ENCODE assay signal across 8 mouse cellular contexts in the genomic region with DNA sequence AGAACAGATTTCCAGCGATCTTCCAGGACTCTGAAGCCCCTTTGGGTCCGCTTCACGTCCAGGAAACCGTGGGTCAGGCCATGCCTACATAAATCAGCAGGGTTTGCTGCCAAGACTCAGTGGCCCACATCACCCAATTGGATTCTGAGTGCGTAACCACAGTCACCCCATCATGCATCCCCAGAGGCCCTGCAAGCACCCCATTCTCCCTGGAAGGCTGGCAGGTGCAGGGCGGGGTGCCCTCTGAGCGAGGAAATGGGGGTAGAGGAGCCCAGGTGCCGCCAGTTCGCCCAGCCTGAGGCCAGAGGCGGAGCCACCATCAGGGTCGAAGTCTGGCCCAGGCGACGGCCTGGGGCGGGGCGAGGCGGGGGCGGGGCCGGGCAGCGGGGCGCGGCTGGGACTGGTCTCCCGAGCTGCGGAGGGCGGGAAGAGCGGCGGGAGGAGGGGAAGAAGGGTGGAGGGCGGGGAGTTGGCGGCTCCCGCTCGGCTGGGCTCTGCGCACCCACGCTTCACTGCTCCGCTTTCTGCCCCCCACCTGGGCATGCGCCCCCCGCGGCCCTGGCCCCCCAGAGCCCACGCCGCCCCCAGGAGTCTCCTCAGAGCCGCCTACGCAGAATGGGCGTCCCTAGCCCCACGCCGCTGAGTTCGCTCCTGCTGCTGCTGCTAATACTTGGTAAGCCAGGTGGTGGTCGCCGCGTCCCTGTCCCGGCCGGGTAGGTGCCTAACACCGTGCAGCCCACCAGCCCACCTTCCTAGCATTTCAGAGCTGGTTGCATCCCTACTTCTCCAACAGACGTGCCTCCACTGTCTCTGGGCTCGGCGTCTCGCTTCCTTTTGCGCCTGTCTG. TPM values are rescaled to one million over a fixed set of nuclear protein-coding genes. Genes with fewer than 3 reads are reported as not detected.
A peak's percentile ranks its signal among the peaks of the same experiment; 100 is the strongest.
DNase-seq lines count a peak whose midpoint lies in the region; ATAC-seq and TF ChIP-seq lines count a peak whose summit lies in the region.

No protein-coding gene starts in this region.

- H3K9ac ChIP-seq in intestine, embryonic 14.5 days (ENCODE audit: low read length), result peak overlapping the region; percentile 53
- peak overlapping the region; percentile 61 for H3K9ac ChIP-seq in limb, embryonic 14.5 days (ENCODE audit: low read depth, low read length, severe bottlenecking)
- peak overlapping the region; percentile 72 for H3K9ac ChIP-seq in midbrain, embryonic 15.5 days

- H3K4me2 ChIP-seq in intestine, embryonic 14.5 days (ENCODE audit: low read length), result peak overlapping the region; percentile 78
- peak overlapping the region; percentile 96 for H3K4me2 ChIP-seq in limb, embryonic 14.5 days (replicated peaks; ENCODE audit: low read depth, low read length, severe bottlenecking)
- peak overlapping the region; percentile 88 for H3K4me2 ChIP-seq in midbrain, embryonic 15.5 days

- peak; percentile 3 for ATAC-seq in frontal cortex, adult (ENCODE audit: low TSS enrichment)
- peak; percentile 77 for ATAC-seq in intestine, embryonic 14.5 days (replicated peaks; ENCODE audit: low FRiP score, low TSS enrichment, low read depth)
- ATAC-seq in limb, embryonic 14.5 days (ENCODE audit: low FRiP score, low read depth), result peak; percentile 76
- ATAC-seq in midbrain, embryonic 15.5 days (replicated peaks), result peak; percentile 58

- H3K4me1 ChIP-seq in cortical plate, adult 2 months (ENCODE audit: control insufficient read depth, insufficient read depth, low read length), result peaks cover 9% of the 10 kb centered on the region
- H3K4me1 ChIP-seq in intestine, embryonic 14.5 days (replicated peaks; ENCODE audit: control insufficient read depth, insufficient read depth, low read length), result peaks cover 16% of the 10 kb centered on the region
- peaks cover 26% of the 10 kb centered on the region for H3K4me1 ChIP-seq in limb, embryonic 14.5 days (ENCODE audit: control insufficient read depth, insufficient read depth, low read length)
- peaks cover 48% of the 10 kb centered on the region for H3K4me1 ChIP-seq in midbrain, embryonic 15.5 days
- peaks cover 14% of the 10 kb centered on the region; the same call in 1 of the 2 replicates for H3K4me1 ChIP-seq in spleen, adult 2 months (ENCODE audit: control insufficient read depth, insufficient read depth, insufficient read length)

- 0 out of 2 replicates have a peak, but pooled peaks cover 5% of the 10 kb centered on the region for H3K36me3 ChIP-seq in intestine, embryonic 14.5 days (ENCODE audit: control insufficient read depth, insufficient read depth, low read length)
- H3K36me3 ChIP-seq in limb, embryonic 14.5 days (ENCODE audit: control insufficient read depth, insufficient read depth, low read length), result 0 out of 2 replicates have a peak, but pooled peaks cover 1% of the 10 kb centered on the region
- H3K36me3 ChIP-seq in midbrain, embryonic 15.5 days (replicated peaks), result no peaks in the 10 kb centered on the region
- no peaks in the 10 kb centered on the region; the same call in 1 of the 2 replicates for H3K36me3 ChIP-seq in spleen, adult 2 months (ENCODE audit: control insufficient read depth, insufficient read depth, low read length)

- DNase-seq in frontal cortex, postnatal 36 days (ENCODE audit: low spot score in 2 of 2), result no peak
- peak; percentile 95 for DNase-seq in gastrocnemius, postnatal 25 days
- DNase-seq in intestine, embryonic 14.5 days (ENCODE audit: low spot score), result peak; percentile 96
- peak; percentile 85 for DNase-seq in limb, embryonic 14.5 days (ENCODE audit: low spot score)
- DNase-seq in spleen, adult 2 months (ENCODE audit: low read depth in 1 of 2, low spot score in 2 of 2), result peak; percentile 45 to 89

- TF ChIP-seq CTCF in cortical plate, adult 2 months (IDR thresholded peaks at IDR 0.05; ENCODE audit: extremely low read depth, insufficient read depth, low read length), result no peak
- TF ChIP-seq CTCF in spleen, adult 2 months (IDR thresholded peaks at IDR 0.05; ENCODE audit: extremely low read depth, insufficient read depth, insufficient read length, insufficient replicate concordance), result no peak

- H3K27me3 ChIP-seq in intestine, embryonic 14.5 days (replicated peaks; ENCODE audit: control insufficient read depth, insufficient read depth, low read length), result no peaks in the 10 kb centered on the region
- no peaks in the 10 kb centered on the region for H3K27me3 ChIP-seq in limb, embryonic 14.5 days (ENCODE audit: control insufficient read depth, insufficient read depth, low read length)
- H3K27me3 ChIP-seq in midbrain, embryonic 15.5 days (replicated peaks), result no peaks in the 10 kb centered on the region
- no peaks in the 10 kb centered on the region for H3K27me3 ChIP-seq in spleen, adult 2 months (ENCODE audit: control insufficient read depth, insufficient read depth, low read length)

- H3K4me3 ChIP-seq in cortical plate, adult 2 months (ENCODE audit: insufficient read depth, low read length), result peak overlapping the region; percentile 98
- H3K4me3 ChIP-seq in intestine, embryonic 14.5 days (ENCODE audit: low read depth, low read length), result peak overlapping the region; percentile 59
- H3K4me3 ChIP-seq in limb, embryonic 14.5 days (replicated peaks; ENCODE audit: low read length), result peak overlapping the region; percentile 66
- peak overlapping the region; percentile 63 for H3K4me3 ChIP-seq in midbrain, embryonic 15.5 days
- peak overlapping the region; percentile 71 for H3K4me3 ChIP-seq in spleen, adult 2 months (ENCODE audit: extremely low read depth, insufficient read depth, insufficient read length)

- peak overlapping the region; percentile 97 for H3K27ac ChIP-seq in cortical plate, adult 2 months (ENCODE audit: insufficient read depth, low read length)
- H3K27ac ChIP-seq in intestine, embryonic 14.5 days (ENCODE audit: low read depth), result peak overlapping the region; percentile 93
- H3K27ac ChIP-seq in limb, embryonic 14.5 days (replicated peaks; ENCODE audit: low read depth, low read length), result peak overlapping the region; percentile 90
- peak overlapping the region; percentile 73 for H3K27ac ChIP-seq in midbrain, embryonic 15.5 days
- peak overlapping the region; percentile 95 for H3K27ac ChIP-seq in spleen, adult 2 months (ENCODE audit: insufficient read depth, low read length)

- peak; percentile 55; the same call in 1 of the 2 replicates for TF ChIP-seq POLR2A in cortical plate, adult 2 months (IDR thresholded peaks at IDR 0.05; ENCODE audit: extremely low read depth, insufficient read depth, low read length)
- TF ChIP-seq POLR2A in limb, embryonic 14.5 days (IDR thresholded peaks at IDR 0.05; ENCODE audit: borderline replicate concordance, extremely low read depth, insufficient read depth, insufficient read length), result 0 out of 2 replicates have a peak, but pooled peaks have one; percentile 17
- peak; percentile 54 for TF ChIP-seq POLR2A in spleen, adult 2 months (IDR thresholded peaks at IDR 0.05; ENCODE audit: low read depth, low read length)

- under 1% methylated on average over 49 of the region's 55 CpGs for WGBS in intestine, embryonic 14.5 days
- 0% methylated on average over 30 of the region's 55 CpGs for WGBS in limb, embryonic 14.5 days
- WGBS in midbrain, embryonic 15.5 days, result 3% methylated on average over 34 of the region's 55 CpGs
- under 1% methylated on average over 42 of the region's 55 CpGs for WGBS in spleen, adult 2 months

- H3K9me3 ChIP-seq in intestine, embryonic 14.5 days (ENCODE audit: control insufficient read depth, low read length), result no peaks in the 10 kb centered on the region
- H3K9me3 ChIP-seq in limb, embryonic 14.5 days (ENCODE audit: control insufficient read depth, low read length), result no peaks in the 10 kb centered on the region
- H3K9me3 ChIP-seq in midbrain, embryonic 15.5 days, result no peaks in the 10 kb centered on the region

RNA-seq across cellular contexts. Expression of a gene that starts 14.3 kb away (rescaled TPM):
- polyA plus RNA-seq in cortical plate, adult 2 months (2012; rRNA removed), result 534 and 567 TPM in 2 replicates
- 1,000 to 10,000 TPM; 1,026 to 1,397 TPM for total RNA-seq in gastrocnemius, postnatal 25 days (2021)
- 1.6 and 1.7 TPM in 2 replicates for polyA plus RNA-seq in intestine, embryonic 14.5 days (2014; fragmentation: Nextera tagmentation; extraction: Ambion mirVana)
- polyA plus RNA-seq in limb, embryonic 14.5 days (2012; rRNA removed), result 11.3 and 13.5 TPM in 2 replicates
- 1.7 and 1.8 TPM in 2 replicates for polyA plus RNA-seq in limb, embryonic 14.5 days (2014; fragmentation: Nextera tagmentation; extraction: Ambion mirVana)
- polyA plus RNA-seq in midbrain, embryonic 15.5 days (2015; fragmentation: Nextera tagmentation; extraction: Ambion mirVana), result 56.5 and 63.1 TPM in 2 replicates
- polyA plus RNA-seq in spleen, adult 2 months (2012; rRNA removed), result 3.1 and 3.9 TPM in 2 replicates

RNA-seq across cellular contexts. Expression of a gene that starts 17.0 kb away (rescaled TPM):
- 169 and 180 TPM in 2 replicates for polyA plus RNA-seq in cortical plate, adult 2 months (2012; rRNA removed)
- total RNA-seq in gastrocnemius, postnatal 25 days (2021), result not detected
- polyA plus RNA-seq in intestine, embryonic 14.5 days (2014; fragmentation: Nextera tagmentation; extraction: Ambion mirVana), result 0.04 TPM in 1 of 2 replicates, not detected in the other
- 0.01 and 0.08 TPM in 2 replicates for polyA plus RNA-seq in limb, embryonic 14.5 days (2012; rRNA removed)
- not detected in 2 replicates for polyA plus RNA-seq in limb, embryonic 14.5 days (2014; fragmentation: Nextera tagmentation; extraction: Ambion mirVana)
- polyA plus RNA-seq in midbrain, embryonic 15.5 days (2015; fragmentation: Nextera tagmentation; extraction: Ambion mirVana), result 5.6 and 5.9 TPM in 2 replicates
- polyA plus RNA-seq in spleen, adult 2 months (2012; rRNA removed), result 2.1 and 3.9 TPM in 2 replicates

RNA-seq across cellular contexts. Expression of a gene that starts 28.9 kb away (rescaled TPM):
- 96.8 and 102 TPM in 2 replicates for polyA plus RNA-seq in cortical plate, adult 2 months (2012; rRNA removed)
- under 1 TPM; 0.08 to 0.13 TPM for total RNA-seq in gastrocnemius, postnatal 25 days (2021)
- polyA plus RNA-seq in intestine, embryonic 14.5 days (2014; fragmentation: Nextera tagmentation; extraction: Ambion mirVana), result 0.07 and 0.09 TPM in 2 replicates
- polyA plus RNA-seq in limb, embryonic 14.5 days (2012; rRNA removed), result 0.14 and 0.18 TPM in 2 replicates
- polyA plus RNA-seq in limb, embryonic 14.5 days (2014; fragmentation: Nextera tagmentation; extraction: Ambion mirVana), result 0.03 and 0.12 TPM in 2 replicates
- 1.8 TPM in 2 replicates for polyA plus RNA-seq in midbrain, embryonic 15.5 days (2015; fragmentation: Nextera tagmentation; extraction: Ambion mirVana)
- polyA plus RNA-seq in spleen, adult 2 months (2012; rRNA removed), result 6.7 and 7.3 TPM in 2 replicates

RNA-seq across cellular contexts. Expression of a gene that starts 50.7 kb away (rescaled TPM):
- 318 and 326 TPM in 2 replicates for polyA plus RNA-seq in cortical plate, adult 2 months (2012; rRNA removed)
- 10 to 100 TPM in 1 of 2 experiments, 1 to 10 TPM in 1; 9.2 to 10.7 TPM for total RNA-seq in gastrocnemius, postnatal 25 days (2021)
- 47.6 and 48.5 TPM in 2 replicates for polyA plus RNA-seq in intestine, embryonic 14.5 days (2014; fragmentation: Nextera tagmentation; extraction: Ambion mirVana)
- polyA plus RNA-seq in limb, embryonic 14.5 days (2012; rRNA removed), result 71.4 and 86.4 TPM in 2 replicates
- polyA plus RNA-seq in limb, embryonic 14.5 days (2014; fragmentation: Nextera tagmentation; extraction: Ambion mirVana), result 49.8 and 50.1 TPM in 2 replicates
- 66.2 and 77.2 TPM in 2 replicates for polyA plus RNA-seq in midbrain, embryonic 15.5 days (2015; fragmentation: Nextera tagmentation; extraction: Ambion mirVana)
- 117 and 119 TPM in 2 replicates for polyA plus RNA-seq in spleen, adult 2 months (2012; rRNA removed)

RNA-seq across cellular contexts. Expression of a gene that starts 53.9 kb away (rescaled TPM):
- polyA plus RNA-seq in cortical plate, adult 2 months (2012; rRNA removed), result not detected in 2 replicates
- under 1 TPM; 0.59 to 0.88 TPM for total RNA-seq in gastrocnemius, postnatal 25 days (2021)
- not detected in 2 replicates for polyA plus RNA-seq in intestine, embryonic 14.5 days (2014; fragmentation: Nextera tagmentation; extraction: Ambion mirVana)
- polyA plus RNA-seq in limb, embryonic 14.5 days (2012; rRNA removed), result 0.03 TPM in 1 of 2 replicates, not detected in the other
- not detected in 2 replicates for polyA plus RNA-seq in limb, embryonic 14.5 days (2014; fragmentation: Nextera tagmentation; extraction: Ambion mirVana)
- polyA plus RNA-seq in midbrain, embryonic 15.5 days (2015; fragmentation: Nextera tagmentation; extraction: Ambion mirVana), result 0.05 TPM in 1 of 2 replicates, not detected in the other
- polyA plus RNA-seq in spleen, adult 2 months (2012; rRNA removed), result 0.04 TPM in 1 of 2 replicates, not detected in the other

Comparison
In these comparisons a context has a peak if more than half of its experiments do, and no peak if none do; other contexts are left out.
1. ATAC-seq: peak in every context shown above with its lines; median percentile 77 in intestine, embryonic 14.5 days; 76 in limb, embryonic 14.5 days; 58 in midbrain, embryonic 15.5 days; 3 in frontal cortex, adult.
2. DNase-seq: peak in gastrocnemius, postnatal 25 days (single experiment), intestine, embryonic 14.5 days (single experiment), limb, embryonic 14.5 days (single experiment) and spleen, adult 2 months (2 of 2); none in frontal cortex, postnatal 36 days (0 of 2).
3. RNA of a gene that starts 17.0 kb away (polyA plus RNA-seq): 169 to 180 TPM in cortical plate, adult 2 months; 5.6 to 5.9 TPM in midbrain, embryonic 15.5 days, 2.1 to 3.9 TPM in spleen, adult 2 months, 0.04 TPM in intestine, embryonic 14.5 days and 0.01 to 0.08 TPM in limb, embryonic 14.5 days; every median in the first group is over 10 times any median in the second.
4. RNA of a gene that starts 28.9 kb away (polyA plus RNA-seq): 96.8 to 102 TPM in cortical plate, adult 2 months; 6.7 to 7.3 TPM in spleen, adult 2 months, 1.8 TPM in midbrain, embryonic 15.5 days, 0.03 to 0.18 TPM in limb, embryonic 14.5 days and 0.07 to 0.09 TPM in intestine, embryonic 14.5 days; every median in the first group is over 10 times any median in the second.
5. Peak in every context shown above with its lines, with median percentiles within 50 percentile points of each other: H3K27ac ChIP-seq, H3K4me3 ChIP-seq, POLR2A ChIP-seq, H3K4me2 ChIP-seq and H3K9ac ChIP-seq.